ENCODE assay signal across 18 mouse cellular contexts in genomic region chr7:72601933-72602332, GRCm38 (mm10).
DNase-seq lines count a peak whose midpoint lies in the region; ATAC-seq lines count a peak whose summit lies in the region.
"Had no signal": no experiment of that assay in that cellular context is flagged by ENCODE, and none has a peak within 500 bp of the region (broad histone marks: within the 10 kb centered on the region; RNA-seq: fewer than 3 reads in every experiment).

No protein-coding gene starts in this region.

- H3K4me2 ChIP-seq in hindbrain, embryonic 11.5 days (replicated peaks; ENCODE audit: low read depth, low read length): no peak overlapping the region
- H3K4me2 ChIP-seq in forebrain, embryonic 15.5 days (replicated peaks): no peak overlapping the region
- no peak overlapping the region for H3K4me2 ChIP-seq in neural tube, embryonic 15.5 days
- H3K4me2 ChIP-seq: heart, embryonic 15.5 days; limb, embryonic 13.5 days had no signal

- peak; percentile 53; the same call in 1 of the 2 replicates for ATAC-seq in hindbrain, embryonic 11.5 days (ENCODE audit: low FRiP score)
- peak; percentile 84 for ATAC-seq in forebrain, embryonic 15.5 days (replicated peaks)
- ATAC-seq in neural tube, embryonic 15.5 days (ENCODE audit: low FRiP score): 0 out of 2 replicates have a peak, but pooled peaks have one; percentile 38

- WGBS in hindbrain, embryonic 11.5 days: 80% methylated on average over 8 of the region's 8 CpGs
- 83% methylated on average over 8 of the region's 8 CpGs for WGBS in hindbrain, embryonic 10.5 days
- WGBS in forebrain, embryonic 15.5 days: 15% methylated on average over 8 of the region's 8 CpGs
- WGBS in neural tube, embryonic 15.5 days: 37% methylated on average over 8 of the region's 8 CpGs

- no peak overlapping the region for H3K9ac ChIP-seq in hindbrain, embryonic 11.5 days (ENCODE audit: low read depth, low read length)
- no peak overlapping the region for H3K9ac ChIP-seq in forebrain, embryonic 15.5 days (replicated peaks)
- H3K9ac ChIP-seq in neural tube, embryonic 15.5 days (replicated peaks): no peak overlapping the region
- H3K9ac ChIP-seq: heart, embryonic 15.5 days; limb, embryonic 13.5 days had no signal

- H3K27me3 ChIP-seq in hindbrain, embryonic 11.5 days (ENCODE audit: control insufficient read depth, insufficient read depth, low read length): no peaks in the 10 kb centered on the region
- no peaks in the 10 kb centered on the region for H3K27me3 ChIP-seq in hindbrain, embryonic 10.5 days (ENCODE audit: insufficient read depth, poor library complexity, severe bottlenecking)
- no peaks in the 10 kb centered on the region for H3K27me3 ChIP-seq in forebrain, embryonic 15.5 days
- no peaks in the 10 kb centered on the region for H3K27me3 ChIP-seq in neural tube, embryonic 15.5 days (replicated peaks)
- H3K27me3 ChIP-seq: heart, embryonic 15.5 days; limb, embryonic 13.5 days had no signal

- H3K27ac ChIP-seq in hindbrain, embryonic 11.5 days (ENCODE audit: low read depth, low read length): no peak overlapping the region
- no peak overlapping the region for H3K27ac ChIP-seq in hindbrain, embryonic 10.5 days
- 0 out of 2 replicates have a peak overlapping the region, but pooled peaks have one; percentile 21 for H3K27ac ChIP-seq in forebrain, embryonic 15.5 days (replicated peaks)
- no peak overlapping the region for H3K27ac ChIP-seq in neural tube, embryonic 15.5 days (replicated peaks)
- H3K27ac ChIP-seq: heart, embryonic 15.5 days; limb, embryonic 13.5 days had no signal

- DNase-seq in hindbrain, embryonic 11.5 days (ENCODE audit: low spot score): peak; percentile 12
- no peak for DNase-seq in hindbrain, embryonic 10.5 days (ENCODE audit: low spot score)
- DNase-seq in mesoderm, embryonic 11.5 days (ENCODE audit: low read depth, low spot score): peak; percentile 6
- no peak for DNase-seq in B cell, adult 2 months
- no peak for DNase-seq in right cerebral cortex, adult 2 months (ENCODE audit: low spot score in 2 of 2)
- no peak for DNase-seq in testis, postnatal 10 days (ENCODE audit: low spot score)
- DNase-seq: adrenal gland, adult 8-10 months; cerebellum, adult 2 months; heart, adult 11 months; kidney, adult 2 months; kidney, postnatal 4 days; lung, postnatal 14 days; right cerebral cortex, postnatal 4 days; thymus, adult 18-20 months had no signal

- no peak overlapping the region for H3K4me3 ChIP-seq in hindbrain, embryonic 11.5 days (ENCODE audit: low read depth, low read length)
- no peak overlapping the region for H3K4me3 ChIP-seq in hindbrain, embryonic 10.5 days
- H3K4me3 ChIP-seq in forebrain, embryonic 15.5 days: no peak overlapping the region
- H3K4me3 ChIP-seq in neural tube, embryonic 15.5 days (replicated peaks): no peak overlapping the region
- H3K4me3 ChIP-seq: heart, embryonic 15.5 days; limb, embryonic 13.5 days had no signal

- no peaks in the 10 kb centered on the region for H3K9me3 ChIP-seq in hindbrain, embryonic 11.5 days (ENCODE audit: control insufficient read depth, low read length)
- no peaks in the 10 kb centered on the region for H3K9me3 ChIP-seq in hindbrain, embryonic 10.5 days
- no peaks in the 10 kb centered on the region for H3K9me3 ChIP-seq in forebrain, embryonic 15.5 days
- no peaks in the 10 kb centered on the region for H3K9me3 ChIP-seq in neural tube, embryonic 15.5 days (replicated peaks)
- H3K9me3 ChIP-seq: heart, embryonic 15.5 days had no signal

- H3K4me1 ChIP-seq in hindbrain, embryonic 11.5 days (replicated peaks; ENCODE audit: control insufficient read depth, insufficient read depth, low read length): no peaks in the 10 kb centered on the region
- H3K4me1 ChIP-seq in hindbrain, embryonic 10.5 days (replicated peaks): no peaks in the 10 kb centered on the region
- 0 out of 2 replicates have a peak, but pooled peaks cover 2% of the 10 kb centered on the region for H3K4me1 ChIP-seq in forebrain, embryonic 15.5 days
- H3K4me1 ChIP-seq in neural tube, embryonic 15.5 days: no peaks in the 10 kb centered on the region
- H3K4me1 ChIP-seq: heart, embryonic 15.5 days had no signal

- H3K36me3 ChIP-seq in hindbrain, embryonic 11.5 days (ENCODE audit: control insufficient read depth, insufficient read depth, low read length): no peaks in the 10 kb centered on the region
- H3K36me3 ChIP-seq in hindbrain, embryonic 10.5 days: no peaks in the 10 kb centered on the region
- H3K36me3 ChIP-seq in forebrain, embryonic 15.5 days: no peaks in the 10 kb centered on the region
- no peaks in the 10 kb centered on the region for H3K36me3 ChIP-seq in neural tube, embryonic 15.5 days
- H3K36me3 ChIP-seq: heart, embryonic 15.5 days; limb, embryonic 13.5 days had no signal

Comparison
In these comparisons a context has a peak if more than half of its experiments do, and no peak if none do; other contexts are left out.
1. DNase-seq: peak in hindbrain, embryonic 11.5 days (single experiment) and mesoderm, embryonic 11.5 days (single experiment); none in hindbrain, embryonic 10.5 days (single experiment), B cell, adult 2 months (0 of 2), right cerebral cortex, adult 2 months (0 of 2) and testis, postnatal 10 days (single experiment).
2. Peak in every context shown above with its lines, with median percentiles within 50 percentile points of each other: ATAC-seq.